Mouse (Mus musculus): ENCODE measurements at regions not wholly inside any gene's neighbourhood (a gene's known extent, or its start where the extent isn't known, plus 50 kb on each side); places are given as distances from the start of the nearest gene placed in this dataset.
A peak's percentile ranks its signal among the peaks of the same experiment; 100 is the strongest.

- TF ChIP-seq POLR2A (IDR thresholded peaks at IDR 0.05; ENCODE audit: control insufficient read depth, extremely low read depth, insufficient read depth, low read length, poor library complexity) (no peak), CTCF (IDR thresholded peaks at IDR 0.05; ENCODE audit: borderline replicate concordance, control insufficient read depth, extremely low read depth, insufficient read depth, low read length, poor library complexity) (0 out of 2 replicates have a peak, but pooled peaks have one; percentile 27)
These were observed 230.0 kb downstream of the Slc30a10 start for GRCm38 (mm10) chr1:185684638-185685037.
